Mouse (Mus musculus) intestine, postnatal 0 days (tissue): ENCODE data around the gene Atp5e. TPM values are rescaled to one million over a fixed set of nuclear protein-coding genes. Genes with fewer than 3 reads are reported as not detected.

ENCODE experiments used
- ATAC-seq: fragments of 200-750 bp; cut with Nextera tagmentation; 2 replicates; pipeline ENCODE4 v1.8.0; 2017; ENCODE audit warnings: mild to moderate bottlenecking, moderate TSS enrichment, moderate library complexity
- H3K27ac ChIP-seq: fragments of 300-500 bp; sonication (generic); 2 replicates; pipeline ENCODE4 v1.5.1; 2014; ENCODE audit warnings: mild to moderate bottlenecking, low read depth, low read length, moderate library complexity
- H3K27me3 ChIP-seq: fragments of 300-500 bp; sonication (generic); replicated peaks from 2 replicates; pipeline ENCODE4 v1.6.1; 2014; ENCODE audit warnings: low read length, mixed read lengths; ENCODE audit not compliant: control insufficient read depth, insufficient read depth
- H3K36me3 ChIP-seq: fragments of 300-500 bp; sonication (generic); 2 replicates; pipeline ENCODE4 v1.6.1; 2014; ENCODE audit warnings: mild to moderate bottlenecking, moderate library complexity; ENCODE audit not compliant: control insufficient read depth, insufficient read depth
- H3K4me1 ChIP-seq: fragments of 300-500 bp; sonication (generic); replicated peaks from 2 replicates; pipeline ENCODE4 v1.6.1; 2014; ENCODE audit warnings: antibody characterized with exemption, low read length, mixed read lengths; ENCODE audit not compliant: control insufficient read depth, insufficient read depth
- H3K4me2 ChIP-seq: fragments of 300-500 bp; sonication (generic); replicated peaks from 2 replicates; pipeline ENCODE4 v1.6.1; 2014; ENCODE audit warnings: low read depth, mild to moderate bottlenecking, moderate library complexity
- H3K4me3 ChIP-seq: fragments of 300-500 bp; sonication (generic); 2 replicates; pipeline ENCODE4 v1.5.1; 2014; ENCODE audit warnings: low read depth, low read length
- H3K9ac ChIP-seq: fragments of 300-500 bp; sonication (generic); 2 replicates; pipeline ENCODE4 v1.6.1; 2014; ENCODE audit warnings: mild to moderate bottlenecking, low read depth, low read length
- H3K9me3 ChIP-seq: fragments of 300-500 bp; sonication (generic); 2 replicates; pipeline ENCODE4 v1.6.1; 2016; ENCODE audit warnings: mixed run types; ENCODE audit not compliant: control insufficient read depth
- CTCF ChIP-seq: sonication (generic); IDR thresholded peaks from 2 replicates; pipeline ENCODE4 v1.5.1; 2016; ENCODE audit warnings: low read depth, mild to moderate bottlenecking, control low read depth, antibody characterized with exemption, moderate library complexity
- WGBS: fragments of 180-500 bp; shearing (Covaris S2); extraction: QIAGEN DNeasy Blood & Tissue Kit; methylation state at CpG from one replicate; pipeline ENCODE4 v1.1.7; 2014; 5-methylcytosine and 5-hydroxymethylcytosine counted together
- polyA plus RNA-seq: library from polyadenylated mRNA; unstranded; fragments of >200 nt; fragmentation: Nextera tagmentation; extraction: Ambion mirVana; gene quantifications from 2 replicates; pipeline ENCODE4 v1.2.1, GENCODE M21; 2015

Atp5e gene
- polyA plus RNA-seq, 1 experiment from 2014 or later = 1,046 TPM

- Histone ChIP-seq H3K4me1 (0 out of 2 replicates have a peak, but pooled peaks cover 4% of the 10 kb centered on the region), H3K9ac (no peak overlapping the region), H3K36me3 (peaks cover 9% of the 10 kb centered on the region), H3K4me2 (peak overlapping the region; percentile 97), H3K27me3 (no peaks in the 10 kb centered on the region), H3K27ac (no peak overlapping the region), H3K4me3 (peak overlapping the region; percentile 90), H3K9me3 (no peaks in the 10 kb centered on the region)
- TF ChIP-seq CTCF = no peak
- no peak for ATAC-seq
- 39% methylated on average over 18 of the region's 18 CpGs for WGBS
These were observed 48.7 kb downstream of the Atp5e start for GRCm38 (mm10) chr2:174415001-174415730.

- no peak overlapping the region for H3K4me2 ChIP-seq
- no peaks in the 10 kb centered on the region for H3K36me3 ChIP-seq
- no peak overlapping the region for H3K27ac ChIP-seq
- 66% methylated on average over 7 of the region's 7 CpGs for WGBS
- 0 out of 2 replicates have a peak, but pooled peaks cover 4% of the 10 kb centered on the region for H3K4me1 ChIP-seq
- no peak overlapping the region for H3K9ac ChIP-seq
- no peak for ATAC-seq
- H3K27me3 ChIP-seq = no peaks in the 10 kb centered on the region
- H3K9me3 ChIP-seq = no peaks in the 10 kb centered on the region
- H3K4me3 ChIP-seq = no peak overlapping the region
- no peak for TF ChIP-seq CTCF
These were observed 50.8 kb downstream of the Atp5e start for GRCm38 (mm10) chr2:174413127-174413526.

Other genes starting within 250 kb of the Atp5e start
- gene Gnas, start 179.8 kb downstream of the Atp5e start, polyA plus RNA-seq = 686 and 705 TPM in 2 replicates
- gene Gm20721, start 117.4 kb downstream of the Atp5e start, polyA plus RNA-seq = 2.7 and 3.5 TPM in 2 replicates
- 31.0 and 32.1 TPM in 2 replicates for gene Nelfcd, start 48.3 kb downstream of the Atp5e start, polyA plus RNA-seq
- gene Ctsz, start 25.1 kb downstream of the Atp5e start, polyA plus RNA-seq = 829 and 892 TPM in 2 replicates
- gene Tubb1, start 13.4 kb downstream of the Atp5e start, polyA plus RNA-seq = not detected in 2 replicates
- 108 and 109 TPM in 2 replicates for gene Prelid3b, start 9.0 kb upstream of the Atp5e start, polyA plus RNA-seq
- not detected in 2 replicates for gene Zfp831, start 179.4 kb upstream of the Atp5e start, polyA plus RNA-seq